Mouse (Mus musculus) heart, embryonic 16.5 days (tissue): ENCODE measurements at regions not wholly inside any gene's neighbourhood (a gene's known extent, or its start where the extent isn't known, plus 50 kb on each side); places are given as distances from the start of the nearest gene placed in this dataset.

Experiments used
- ATAC-seq: fragments of 200-750 bp; cut with Nextera tagmentation; replicated peaks from 2 replicates; pipeline ENCODE4 v1.8.0; 2017; ENCODE audit warnings: moderate number of reproducible peaks; ENCODE audit not compliant: insufficient read depth, low FRiP score; ENCODE audit errors: extremely low read depth
- H3K27ac ChIP-seq: fragments of 300-500 bp; sonication (generic); 2 replicates; pipeline ENCODE4 v1.5.1; 2014; ENCODE audit warnings: mild to moderate bottlenecking, low read length, control low read depth, moderate library complexity
- H3K27me3 ChIP-seq: fragments of 300-500 bp; sonication (generic); 2 replicates; pipeline ENCODE4 v1.6.1; 2014; ENCODE audit warnings: low read length, mixed read lengths; ENCODE audit not compliant: control insufficient read depth, insufficient read depth
- H3K36me3 ChIP-seq: fragments of 300-500 bp; sonication (generic); 2 replicates; pipeline ENCODE4 v1.6.1; 2014; ENCODE audit not compliant: control insufficient read depth, insufficient read depth
- H3K4me1 ChIP-seq: fragments of 300-500 bp; sonication (generic); 2 replicates; pipeline ENCODE4 v1.6.1; 2014; ENCODE audit warnings: low read length, mixed read lengths; ENCODE audit not compliant: control insufficient read depth, insufficient read depth
- H3K4me2 ChIP-seq: fragments of 300-500 bp; sonication (generic); 2 replicates; pipeline ENCODE4 v1.6.1; 2014; ENCODE audit warnings: low read depth, mild to moderate bottlenecking, control low read depth, low read length
- H3K4me3 ChIP-seq: fragments of 300-500 bp; sonication (generic); 2 replicates; pipeline ENCODE4 v1.5.1; 2014; ENCODE audit warnings: mild to moderate bottlenecking, control low read depth, low read length
- H3K9ac ChIP-seq: fragments of 300-500 bp; sonication (generic); 2 replicates; pipeline ENCODE4 v1.6.1; 2014; ENCODE audit warnings: low read length, control low read depth
- H3K9me3 ChIP-seq: fragments of 300-500 bp; sonication (generic); replicated peaks from 2 replicates; pipeline ENCODE4 v1.6.1; 2016; ENCODE audit warnings: low read length; ENCODE audit not compliant: control insufficient read depth
- WGBS: fragments of 180-500 bp; shearing (Covaris S2); extraction: QIAGEN DNeasy Blood & Tissue Kit; methylation state at CpG from one replicate; pipeline ENCODE4 v1.1.7; 2014; 5-methylcytosine and 5-hydroxymethylcytosine counted together

DNA sequence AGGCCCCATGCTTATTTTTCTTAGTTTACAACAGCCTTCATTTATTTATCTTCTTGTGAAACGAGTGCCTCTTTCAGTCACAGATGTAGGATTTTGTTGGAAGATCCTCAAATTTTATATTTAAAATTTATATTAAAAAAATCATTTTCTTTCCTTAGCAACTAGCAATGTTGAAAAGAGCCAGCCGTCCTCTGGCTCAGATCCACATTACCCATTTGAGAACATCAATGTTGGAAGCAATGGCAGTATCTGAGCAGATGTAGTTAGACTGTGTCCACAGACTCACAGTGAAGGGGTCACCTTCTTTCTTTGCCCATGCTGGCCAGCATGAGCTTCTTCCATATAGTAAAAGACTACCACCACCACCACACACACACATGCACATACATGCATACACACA lies 2681.4 kb upstream of the Gm7489 start:
- ATAC-seq, result no peak
- 71% methylated on average over 2 of the region's 2 CpGs for WGBS

DNA sequence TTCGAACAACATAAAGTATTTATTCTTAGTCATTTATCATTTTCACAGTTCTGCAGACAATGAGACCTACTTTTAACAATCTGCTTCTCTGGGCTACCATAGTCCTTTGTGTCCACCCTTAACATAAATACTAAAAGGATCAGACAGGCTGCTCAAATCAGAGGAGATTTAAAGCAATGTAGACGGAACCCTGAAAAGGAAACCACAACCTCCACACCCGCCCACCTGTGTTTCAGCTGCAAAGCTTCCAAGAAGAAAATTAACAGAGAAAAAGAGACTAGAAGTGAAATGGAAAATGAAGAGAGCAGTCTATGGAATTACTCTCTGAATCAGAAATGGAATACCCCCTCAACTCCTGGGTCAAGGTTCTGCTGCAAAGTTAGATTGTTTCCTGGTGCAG lies 2678.7 kb upstream of the Gm7489 start:
- H3K4me2 ChIP-seq, result no peak overlapping the region
- no peaks in the 10 kb centered on the region for H3K27me3 ChIP-seq
- H3K4me1 ChIP-seq, result no peaks in the 10 kb centered on the region
- no peak for ATAC-seq
- no peak overlapping the region for H3K27ac ChIP-seq
- no peaks in the 10 kb centered on the region for H3K36me3 ChIP-seq
- 64% methylated on average over 3 of the region's 3 CpGs for WGBS
- H3K9ac ChIP-seq, result no peak overlapping the region
- H3K9me3 ChIP-seq, result no peaks in the 10 kb centered on the region
- no peak overlapping the region for H3K4me3 ChIP-seq

More for the DNA sequence above, 2681.4 kb upstream of the Gm7489 start:
- Histone ChIP-seq H3K36me3 (no peaks in the 10 kb centered on the region), H3K27me3 (no peaks in the 10 kb centered on the region), H3K4me2 (no peak overlapping the region), H3K9ac (no peak overlapping the region), H3K27ac (no peak overlapping the region), H3K4me3 (no peak overlapping the region), H3K4me1 (no peaks in the 10 kb centered on the region), H3K9me3 (no peaks in the 10 kb centered on the region)

GRCm38 (mm10) chr15:51206773-51207172 lies 2677.9 kb upstream of the Gm7489 start:
- Histone ChIP-seq H3K27me3 (no peaks in the 10 kb centered on the region), H3K27ac (no peak overlapping the region), H3K4me3 (no peak overlapping the region), H3K4me1 (no peaks in the 10 kb centered on the region), H3K36me3 (no peaks in the 10 kb centered on the region), H3K9ac (no peak overlapping the region), H3K4me2 (no peak overlapping the region), H3K9me3 (no peaks in the 10 kb centered on the region)
- 71% methylated on average over 2 of the region's 2 CpGs for WGBS
- ATAC-seq, result no peak

DNA sequence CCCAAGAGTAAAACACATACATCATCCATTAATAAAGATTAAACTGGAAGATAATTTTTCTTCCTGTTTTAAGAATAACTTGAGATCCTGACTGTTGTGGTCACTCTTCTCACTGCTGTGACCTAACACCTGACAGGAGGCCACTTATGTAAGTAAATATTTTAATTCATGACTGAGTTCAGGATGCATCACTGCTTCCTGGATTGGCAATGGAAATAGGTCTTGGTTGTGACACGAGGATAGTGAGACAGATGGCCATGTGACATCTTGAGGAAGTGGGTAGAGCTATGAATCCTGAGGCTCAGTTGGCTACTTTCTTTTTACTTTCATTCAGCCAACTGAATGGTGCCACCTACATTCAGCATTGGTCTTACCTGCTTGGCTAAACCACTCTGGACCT lies 2649.8 kb upstream of the Gm7489 start:
- Histone ChIP-seq H3K9me3 (no peaks in the 10 kb centered on the region), H3K4me1 (no peaks in the 10 kb centered on the region), H3K27me3 (no peaks in the 10 kb centered on the region), H3K36me3 (no peaks in the 10 kb centered on the region), H3K27ac (no peak overlapping the region), H3K4me2 (no peak overlapping the region), H3K4me3 (no peak overlapping the region), H3K9ac (no peak overlapping the region)
- ATAC-seq, result no peak
- 54% methylated on average over 1 of the region's 1 CpGs for WGBS

DNA sequence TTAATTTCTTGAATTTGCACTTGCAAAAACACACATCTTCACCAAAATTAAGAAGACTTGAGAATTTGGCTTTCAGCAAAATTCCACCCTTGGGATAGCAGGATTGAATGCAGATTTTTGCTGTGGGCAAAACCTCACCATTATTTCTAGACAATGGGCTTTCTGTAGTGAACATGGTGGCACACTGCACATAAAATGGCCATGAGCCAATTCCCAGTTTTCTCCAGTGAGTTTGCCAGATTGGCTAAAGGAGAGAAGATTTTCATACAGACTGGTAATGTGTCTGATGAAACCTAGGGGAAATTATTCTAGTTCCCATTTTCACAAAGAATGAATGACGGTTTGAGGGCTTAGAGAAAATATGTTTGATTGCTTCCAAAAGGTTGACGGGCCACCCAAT lies 2640.1 kb upstream of the Gm7489 start:
- no peaks in the 10 kb centered on the region for H3K36me3 ChIP-seq
- no peak for ATAC-seq
- no peaks in the 10 kb centered on the region for H3K27me3 ChIP-seq
- H3K4me2 ChIP-seq, result no peak overlapping the region
- H3K9me3 ChIP-seq, result no peaks in the 10 kb centered on the region
- no peaks in the 10 kb centered on the region for H3K4me1 ChIP-seq
- no peak overlapping the region for H3K4me3 ChIP-seq
- no peak overlapping the region for H3K27ac ChIP-seq
- 91% methylated on average over 2 of the region's 2 CpGs for WGBS
- no peak overlapping the region for H3K9ac ChIP-seq

- no peak overlapping the region for H3K9ac ChIP-seq
- ATAC-seq, result no peak
- H3K36me3 ChIP-seq, result no peaks in the 10 kb centered on the region
- no peaks in the 10 kb centered on the region for H3K4me1 ChIP-seq
- H3K9me3 ChIP-seq, result no peaks in the 10 kb centered on the region
- 86% methylated on average over 5 of the region's 5 CpGs for WGBS
- H3K27me3 ChIP-seq, result no peaks in the 10 kb centered on the region
- H3K4me2 ChIP-seq, result no peak overlapping the region
- H3K27ac ChIP-seq, result no peak overlapping the region
- no peak overlapping the region for H3K4me3 ChIP-seq
These were observed 2637.4 kb upstream of the Gm7489 start for GRCm38 (mm10) chr15:51247259-51247658.

- no peak for ATAC-seq
These were observed 2636.5 kb upstream of the Gm7489 start for GRCm38 (mm10) chr15:51248034-51248788.

DNA sequence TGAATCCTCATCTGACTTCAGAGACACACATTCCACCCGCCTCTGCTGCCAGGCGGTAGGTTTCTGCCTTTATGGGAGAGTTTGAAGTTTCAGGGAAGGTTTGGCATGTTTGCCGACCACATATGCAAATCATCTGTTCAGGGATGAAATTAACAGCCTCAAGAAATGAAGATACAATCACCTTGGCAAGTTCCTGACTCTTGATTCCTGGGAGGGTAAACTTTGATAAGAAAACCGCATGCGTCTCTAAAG lies 2636.0 kb upstream of the Gm7489 start:
- no peak for ATAC-seq
- no peaks in the 10 kb centered on the region for H3K27me3 ChIP-seq
- no peak overlapping the region for H3K4me2 ChIP-seq
- H3K36me3 ChIP-seq, result no peaks in the 10 kb centered on the region
- no peaks in the 10 kb centered on the region for H3K9me3 ChIP-seq
- H3K9ac ChIP-seq, result no peak overlapping the region
- no peak overlapping the region for H3K4me3 ChIP-seq
- H3K27ac ChIP-seq, result no peak overlapping the region
- H3K4me1 ChIP-seq, result no peaks in the 10 kb centered on the region
- WGBS, result 65% methylated on average over 5 of the region's 5 CpGs

More at GRCm38 (mm10) chr15:51248034-51248788, 2636.5 kb upstream of the Gm7489 start:
- Histone ChIP-seq H3K9ac (no peak overlapping the region), H3K4me2 (no peak overlapping the region), H3K4me3 (no peak overlapping the region), H3K27ac (no peak overlapping the region), H3K4me1 (no peaks in the 10 kb centered on the region), H3K27me3 (no peaks in the 10 kb centered on the region), H3K36me3 (no peaks in the 10 kb centered on the region), H3K9me3 (no peaks in the 10 kb centered on the region)
- WGBS, result 57% methylated on average over 8 of the region's 8 CpGs

DNA sequence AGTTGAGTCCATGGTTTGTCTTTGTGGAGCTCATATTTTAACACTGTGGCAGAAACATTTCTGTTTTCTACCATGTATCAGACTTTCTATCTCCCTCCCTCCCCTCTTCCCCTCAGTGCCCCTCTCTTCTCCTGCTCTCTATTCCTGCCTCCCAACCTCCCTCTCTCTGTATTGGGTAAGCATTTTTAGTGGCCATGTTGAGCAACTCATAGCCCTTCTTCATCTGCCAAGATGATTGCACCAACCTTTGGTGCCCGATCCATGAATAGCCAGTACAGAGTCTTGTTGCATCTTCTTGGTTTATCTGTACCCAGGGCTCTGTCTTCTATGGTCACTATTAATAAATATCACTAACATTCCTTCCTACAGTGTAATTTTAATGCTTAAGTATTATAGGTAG lies 2630.6 kb upstream of the Gm7489 start:
- H3K9ac ChIP-seq, result no peak overlapping the region
- H3K4me2 ChIP-seq, result no peak overlapping the region
- no peaks in the 10 kb centered on the region for H3K9me3 ChIP-seq
- no peaks in the 10 kb centered on the region for H3K4me1 ChIP-seq
- 96% methylated on average over 1 of the region's 1 CpGs for WGBS
- ATAC-seq, result no peak
- H3K27me3 ChIP-seq, result no peaks in the 10 kb centered on the region
- H3K4me3 ChIP-seq, result no peak overlapping the region
- no peak overlapping the region for H3K27ac ChIP-seq
- no peaks in the 10 kb centered on the region for H3K36me3 ChIP-seq
